Mouse (Mus musculus): ENCODE results near the gene Rsg1.

The Rsg1 gene

DNA sequence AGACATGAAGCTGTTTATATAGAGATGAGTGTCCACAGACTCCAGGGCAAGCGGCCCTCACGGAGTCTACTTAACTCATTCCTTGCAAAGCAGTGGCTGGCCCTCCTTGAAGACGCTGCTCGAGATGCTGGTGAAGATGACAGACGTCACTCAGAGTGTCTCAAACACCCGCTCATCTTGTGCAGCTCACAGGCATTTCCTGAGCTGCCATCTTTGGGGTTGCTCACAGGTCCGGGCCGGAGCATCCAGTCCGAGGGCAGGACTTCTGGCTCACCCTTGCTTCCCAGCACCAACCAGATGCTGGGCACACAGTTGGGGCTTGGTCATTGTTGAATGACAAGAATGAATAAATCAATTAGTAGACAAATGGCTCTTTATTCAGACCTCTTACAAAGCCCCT lies 864 bp upstream of the Rsg1 start:
- DNase-seq (ENCODE audit: low spot score) = no peak

GRCm38 (mm10) chr4:141213342-141213741 lies 414 bp upstream of the Rsg1 start:
- DNase-seq (ENCODE audit: low spot score) = no peak

GRCm38 (mm10) chr4:141214337-141214851 lies 638 bp downstream of the Rsg1 start:
- DNase-seq (ENCODE audit: low spot score) = no peak

- DNase-seq (ENCODE audit: low spot score) = no peak
Measured at GRCm38 (mm10) chr4:141219583-141220213, 5.9 kb downstream of the Rsg1 start.

- DNase-seq (ENCODE audit: low spot score) = no peak
Measured at GRCm38 (mm10) chr4:141221848-141222247, 8.1 kb downstream of the Rsg1 start.

DNA sequence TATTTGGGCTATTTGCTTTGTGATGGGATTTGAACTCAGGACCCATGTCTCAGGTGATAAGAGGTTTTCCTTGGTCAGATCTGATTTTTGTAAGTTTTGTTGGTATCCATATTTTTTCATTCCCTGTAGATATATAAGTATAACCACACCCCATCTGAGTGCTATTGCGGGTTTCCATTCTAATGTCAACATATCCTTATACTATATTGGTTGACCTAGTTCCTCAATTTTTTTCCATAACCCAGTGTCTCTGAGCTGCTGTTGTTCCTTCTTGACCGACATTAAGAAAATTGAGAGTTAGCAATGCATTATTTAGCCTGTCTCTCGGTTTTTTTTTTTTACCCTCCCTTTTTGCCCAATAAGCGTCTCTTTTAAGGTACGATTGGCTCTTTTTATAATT lies 9.0 kb downstream of the Rsg1 start:
- no peak for DNase-seq (ENCODE audit: low spot score)

GRCm38 (mm10) chr4:141228687-141229086 lies 14.9 kb downstream of the Rsg1 start:
- no peak for DNase-seq (ENCODE audit: low spot score)

GRCm38 (mm10) chr4:141233196-141233595 lies 19.4 kb downstream of the Rsg1 start:
- no peak for DNase-seq (ENCODE audit: low spot score)

DNA sequence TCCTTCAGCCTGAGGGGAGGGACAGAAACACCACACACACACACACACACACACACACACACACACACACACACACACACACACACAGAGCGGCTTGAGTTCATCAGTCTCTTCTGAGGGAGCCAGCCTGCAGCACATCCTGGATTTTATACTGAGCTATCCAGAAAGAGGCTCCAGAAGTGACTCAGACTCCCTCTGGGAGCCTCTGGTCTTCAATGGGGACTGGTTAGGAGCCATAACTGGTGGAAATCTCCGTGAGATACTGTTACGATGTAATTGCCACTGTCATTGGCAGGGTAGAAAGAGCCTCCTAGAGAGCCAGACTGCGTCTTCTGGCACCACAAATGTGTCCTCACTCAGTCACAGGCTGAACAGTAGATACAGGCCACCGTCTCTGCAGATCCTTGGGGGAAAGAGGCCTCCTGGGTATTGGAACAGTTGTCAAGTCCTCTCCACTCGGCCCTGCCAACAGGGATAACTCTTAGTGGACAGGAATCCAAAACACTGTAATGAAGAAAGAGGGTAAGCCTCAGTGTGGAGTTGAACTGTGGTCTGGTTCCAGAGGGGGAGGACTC lies 21.9 kb downstream of the Rsg1 start:
- no peak for DNase-seq (ENCODE audit: low spot score)

DNA sequence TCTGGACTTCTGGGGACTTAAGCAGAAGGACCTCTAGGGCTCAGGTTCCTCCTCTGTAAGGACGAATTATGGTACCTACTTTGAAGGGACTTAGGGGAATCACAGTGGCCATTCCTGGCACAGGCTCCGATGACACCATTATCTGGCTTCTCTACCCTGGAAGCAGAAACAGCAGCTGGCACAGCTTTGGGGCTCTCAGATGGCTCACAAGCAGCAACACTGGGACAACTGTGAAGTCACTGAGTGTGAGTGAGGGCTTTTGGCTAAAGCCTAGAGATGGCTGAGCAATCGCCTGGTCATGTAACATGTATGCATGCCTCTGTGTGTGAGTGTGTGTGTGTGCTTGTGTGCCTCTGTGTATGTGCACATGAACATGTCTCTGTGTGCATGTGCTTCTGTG lies 23.1 kb downstream of the Rsg1 start:
- no peak for DNase-seq (ENCODE audit: low spot score)

DNA sequence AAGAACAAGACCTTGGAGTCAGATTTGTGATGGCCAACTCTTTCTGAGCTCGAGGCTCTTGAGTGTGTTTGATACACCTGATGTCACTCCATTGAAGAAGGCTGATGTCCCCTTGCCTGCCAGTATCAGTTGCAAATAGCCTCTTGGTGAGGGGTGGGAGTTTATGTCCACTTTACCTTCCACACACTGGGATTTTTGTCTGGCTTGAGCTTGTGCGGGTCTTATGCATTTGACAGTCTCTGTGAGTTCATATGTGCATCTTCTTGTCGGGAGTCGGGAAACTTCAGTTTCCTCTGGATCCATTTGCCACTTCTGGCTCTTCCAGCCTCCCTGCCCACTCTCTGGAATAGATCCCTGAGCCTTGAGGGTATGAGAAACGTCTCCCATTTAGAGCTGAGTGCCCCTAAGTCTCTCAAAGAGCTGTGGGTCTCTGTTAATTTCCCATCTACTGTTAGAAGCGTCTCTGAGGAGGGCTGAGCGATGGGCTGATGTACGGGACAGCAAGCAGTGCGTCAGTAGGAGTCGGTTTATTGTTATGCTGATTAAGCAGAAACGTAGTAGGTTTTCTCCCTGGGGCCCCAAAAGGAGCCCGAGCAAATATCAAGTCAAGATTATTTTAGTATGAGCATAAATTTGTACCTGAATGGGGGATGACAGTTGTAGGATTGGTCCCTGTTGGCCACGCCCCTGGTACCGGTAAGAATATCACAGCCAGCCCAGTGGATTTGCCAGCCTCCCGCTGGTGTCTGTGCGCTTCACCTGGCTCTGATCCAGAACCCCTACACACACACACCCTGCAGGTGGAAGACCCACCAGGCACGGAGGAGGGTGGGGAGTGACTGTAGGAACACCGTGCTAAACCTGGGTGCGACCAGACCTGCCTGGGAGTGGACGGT lies 25.0 kb downstream of the Rsg1 start:
- DNase-seq (ENCODE audit: low spot score) = no peak

DNA sequence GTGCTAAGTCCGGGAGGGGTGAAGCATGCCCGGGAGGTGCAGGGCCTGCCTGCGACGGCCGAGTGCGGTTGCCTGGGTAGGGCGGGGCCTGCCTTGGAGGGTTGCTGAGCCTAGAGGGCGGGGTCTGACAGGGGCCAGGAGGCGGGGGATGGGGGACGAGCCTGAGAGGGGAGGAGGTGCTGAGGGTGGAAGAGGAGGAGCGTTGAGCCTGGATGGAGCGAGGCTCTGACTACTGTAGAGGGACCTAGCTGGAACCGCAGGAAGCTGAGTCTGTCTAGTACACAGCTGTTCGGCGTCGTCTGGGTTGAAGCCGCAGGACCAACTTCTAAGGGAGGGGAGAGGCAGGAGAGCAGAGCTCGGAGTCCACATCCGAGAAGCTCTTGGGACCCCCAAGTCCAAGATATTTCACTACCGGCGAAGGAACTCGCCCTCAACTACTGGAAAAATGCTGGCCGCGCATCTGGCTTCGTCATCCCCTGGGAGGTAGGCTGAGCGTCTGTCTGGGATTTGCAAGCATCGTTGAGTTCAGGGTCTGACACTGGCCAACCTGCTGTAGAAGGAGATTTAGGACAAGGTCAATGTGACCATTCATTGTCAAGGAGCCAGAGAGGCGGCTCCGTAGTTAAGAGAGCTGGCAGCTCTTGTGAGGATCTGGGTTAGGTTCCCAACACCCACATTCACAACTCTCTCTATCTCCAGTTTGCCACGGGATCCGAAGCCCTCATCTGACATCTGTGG lies 25.8 kb downstream of the Rsg1 start, which contains the start of gene Arhgef19:
Gene Arhgef19, plus strand, starts transcription at position 112 of the 738 bp plus-strand sequence.
- peak; percentile 92 for DNase-seq (ENCODE audit: low spot score)

DNA sequence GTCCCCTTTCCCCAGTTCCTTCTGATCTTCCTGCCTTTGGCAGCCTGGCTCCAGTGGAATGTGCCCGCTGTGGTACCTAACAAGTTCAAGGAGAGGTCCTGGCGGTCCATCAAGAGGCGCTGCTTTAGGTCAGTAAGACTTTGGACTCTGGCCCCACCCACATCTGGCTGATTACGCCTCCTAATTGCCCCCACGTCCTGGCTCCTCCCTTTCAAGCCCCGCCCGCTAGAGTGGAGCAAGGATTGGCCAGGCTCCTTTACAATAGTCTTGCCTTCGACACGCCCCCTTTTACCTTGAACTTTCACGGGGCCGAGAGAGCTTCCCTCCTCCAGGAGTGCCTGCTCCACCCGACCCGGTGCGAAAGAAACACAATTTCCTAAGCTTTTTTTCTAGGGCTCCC lies 26.9 kb downstream of the Rsg1 start:
- peak; percentile 62 for DNase-seq (ENCODE audit: low spot score)

DNA sequence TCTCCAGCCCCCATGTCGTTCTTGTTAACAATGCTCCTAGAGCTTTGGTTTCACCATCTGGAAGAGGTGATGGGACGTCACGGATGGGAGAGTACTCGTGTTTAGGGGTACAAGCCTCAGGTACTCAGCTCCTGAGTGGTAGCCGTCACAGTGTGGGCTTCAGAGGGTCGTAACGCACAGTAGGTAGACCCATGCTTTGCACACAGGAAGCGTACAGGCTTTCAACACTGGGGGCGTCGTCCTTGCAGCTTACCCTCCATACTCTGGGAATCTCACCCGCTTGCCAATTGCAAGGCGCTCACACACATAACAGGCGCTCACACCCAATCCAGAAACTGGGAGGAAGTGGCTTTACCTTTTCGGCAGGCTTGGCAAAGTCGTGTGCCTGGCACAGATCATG lies 28.1 kb downstream of the Rsg1 start:
- no peak for DNase-seq (ENCODE audit: low spot score)

GRCm38 (mm10) chr4:141242651-141243241 lies 29.0 kb downstream of the Rsg1 start:
- DNase-seq (ENCODE audit: low spot score) = peak; percentile 54

DNA sequence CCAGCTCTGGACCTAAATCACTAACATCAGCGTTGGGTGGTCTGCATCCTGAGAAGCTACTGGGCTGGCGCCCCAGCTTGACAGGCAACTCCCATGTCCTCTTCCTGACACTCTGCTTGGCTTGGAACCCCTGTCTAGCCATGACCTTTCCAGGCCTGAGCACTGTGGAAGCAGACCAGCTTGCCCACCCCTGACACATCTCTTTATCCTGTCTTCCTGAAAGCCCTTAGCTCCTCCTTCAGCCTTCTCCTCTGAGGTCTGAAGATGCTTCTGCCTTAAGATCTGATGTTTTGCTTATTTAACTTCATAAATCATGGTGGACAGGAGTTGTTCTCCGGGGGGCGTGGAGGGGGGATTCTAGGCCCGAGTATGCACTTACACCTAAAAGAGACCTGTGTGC lies 29.9 kb downstream of the Rsg1 start:
- no peak for DNase-seq (ENCODE audit: low spot score)

GRCm38 (mm10) chr4:141244401-141244800 lies 30.6 kb downstream of the Rsg1 start:
- no peak for DNase-seq (ENCODE audit: low spot score)

DNA sequence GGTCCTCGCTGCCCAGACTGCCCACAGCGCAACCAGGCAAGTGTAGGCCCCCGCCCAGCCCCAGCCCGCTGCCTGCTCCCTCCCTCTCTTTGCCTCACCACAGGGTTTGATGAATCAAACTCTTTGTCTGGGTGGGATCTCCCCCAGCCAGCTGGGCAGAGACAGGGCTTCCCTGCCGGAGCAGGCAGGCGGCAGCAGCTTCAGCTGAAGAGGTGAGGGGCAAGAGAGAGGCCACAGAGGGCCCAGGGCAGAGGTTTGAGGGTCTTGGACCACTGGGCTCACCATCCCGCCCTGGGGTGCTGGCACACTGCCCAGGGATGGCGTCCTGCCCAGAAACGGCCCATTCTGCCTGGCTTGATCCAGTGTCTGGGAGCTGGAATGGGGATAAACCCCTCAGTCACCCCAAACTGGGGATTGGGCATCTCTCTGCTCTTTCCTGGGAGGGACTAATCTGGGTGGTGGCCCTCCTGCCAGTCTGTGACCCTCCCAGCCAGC lies 31.2 kb downstream of the Rsg1 start:
- DNase-seq (ENCODE audit: low spot score) = peak; percentile 69

DNA sequence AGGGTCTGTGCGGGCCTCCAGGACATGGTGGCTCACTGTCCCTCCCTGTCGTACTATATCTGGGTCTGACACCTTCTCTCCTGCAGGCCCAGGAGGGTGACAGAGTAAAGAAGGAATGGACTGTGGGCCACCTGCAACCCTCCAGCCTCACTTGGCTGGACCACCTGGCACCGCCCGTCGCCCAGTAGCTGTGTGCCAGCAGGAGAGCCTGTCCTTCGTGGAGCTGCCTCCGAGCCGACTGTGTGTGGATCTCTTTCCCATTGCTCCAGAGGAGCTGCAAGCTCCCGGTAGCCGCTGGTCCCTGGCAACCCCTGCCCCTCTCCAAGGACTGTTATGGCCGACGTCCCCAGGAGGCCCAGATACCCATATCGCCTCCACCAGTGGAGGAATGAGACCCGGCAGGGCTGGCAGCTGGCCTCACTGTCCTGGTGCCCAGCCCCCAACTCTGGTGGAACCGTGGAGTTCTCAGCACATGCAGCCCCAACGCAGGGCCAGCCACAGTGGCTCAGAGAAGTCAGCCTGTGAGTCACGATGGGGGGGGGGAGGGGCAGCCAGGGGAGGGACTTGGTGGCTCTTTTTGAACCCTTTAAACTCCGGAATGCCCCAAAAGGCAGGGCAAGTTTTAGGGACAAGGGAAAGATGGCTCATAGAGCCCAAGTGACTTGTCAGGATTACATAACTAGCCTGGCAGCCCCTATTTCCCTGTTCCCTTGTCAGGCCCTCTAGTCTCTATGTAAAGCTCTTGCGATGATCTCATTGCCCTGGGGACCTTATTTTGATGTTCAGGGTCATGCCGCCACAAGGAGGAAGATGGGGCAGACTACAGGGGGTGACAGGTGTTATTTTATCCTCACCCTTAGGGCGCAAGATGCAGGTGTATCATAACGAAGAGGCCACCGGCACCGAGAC lies 32.6 kb downstream of the Rsg1 start:
- DNase-seq (ENCODE audit: low spot score) = no peak

GRCm38 (mm10) chr4:141246998-141247350 lies 33.2 kb downstream of the Rsg1 start:
- DNase-seq (ENCODE audit: low spot score) = no peak

Data from ovary, postnatal 36 days (tissue).